Mouse (Mus musculus): ENCODE data around the gene Tysnd1.

- no peak for TF ChIP-seq CTCF (IDR thresholded peaks at IDR 0.05; ENCODE audit: low read depth, low read length)
- no peak for TF ChIP-seq POLR2AphosphoS5 (IDR thresholded peaks at IDR 0.05; ENCODE audit: insufficient replicate concordance, low read depth, low read length)
Observed at GRCm38 (mm10) chr10:61713601-61714000, 18.3 kb downstream of the Tysnd1 start.

Measured in G1E (cell line).